Mouse (Mus musculus): ENCODE measurements at regions not wholly inside any gene's neighbourhood (a gene's known extent, or its start where the extent isn't known, plus 50 kb on each side); places are given as distances from the start of the nearest gene placed in this dataset.

DNA sequence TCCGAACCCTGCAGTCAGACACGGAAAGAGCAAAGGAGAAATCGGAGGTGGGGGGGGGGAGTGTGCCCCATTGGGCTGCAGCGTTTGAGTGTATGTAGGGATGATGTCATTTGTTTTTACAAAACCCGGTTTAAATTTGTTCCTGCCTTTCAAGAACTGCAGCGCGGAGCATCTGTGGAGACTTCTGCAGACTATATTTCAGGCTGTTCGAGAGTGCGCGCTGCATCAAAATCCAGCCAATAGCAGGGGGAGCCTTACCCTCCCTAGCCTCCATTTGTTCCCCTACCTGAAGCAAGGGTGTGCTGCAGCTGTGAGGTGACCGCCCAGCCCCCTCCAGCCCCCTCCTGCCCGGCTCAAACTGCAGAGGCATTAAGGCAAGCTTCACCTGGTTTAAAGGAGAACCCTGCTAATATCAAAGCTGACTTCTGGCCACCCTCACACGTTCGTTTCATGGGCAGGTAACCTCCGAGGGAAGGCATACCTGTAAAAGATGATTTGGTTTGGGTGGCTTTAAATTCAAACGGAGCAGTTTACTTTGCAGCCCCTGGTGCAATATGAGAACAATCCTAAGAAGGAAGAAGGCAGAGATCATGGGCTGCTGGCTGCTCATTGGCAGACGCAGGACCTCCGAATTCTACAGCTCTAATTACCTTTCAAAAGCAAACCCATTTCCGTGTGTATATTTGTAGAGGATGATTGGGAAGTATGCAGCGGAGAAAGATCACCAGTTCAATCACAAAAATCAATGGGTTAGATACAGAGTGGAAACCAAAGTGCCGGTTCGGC is 193.3 kb upstream of the Klf12 start:
- Histone ChIP-seq H3K9me3 (no peaks in the 10 kb centered on the region), H3K36me3 (no peaks in the 10 kb centered on the region), H3K9ac (peak overlapping the region; percentile 34; the same call in 1 of the 2 replicates), H3K4me3 (replicated peaks) (peak overlapping the region; percentile 30), H3K27me3 (replicated peaks) (no peaks in the 10 kb centered on the region), H3K4me1 (replicated peaks) (no peaks in the 10 kb centered on the region), H3K27ac (no peak overlapping the region), H3K4me2 (replicated peaks) (peak overlapping the region; percentile 90)
- WGBS, result 7% methylated on average over 22 of the region's 22 CpGs
- peak; percentile 83 for ATAC-seq

DNA sequence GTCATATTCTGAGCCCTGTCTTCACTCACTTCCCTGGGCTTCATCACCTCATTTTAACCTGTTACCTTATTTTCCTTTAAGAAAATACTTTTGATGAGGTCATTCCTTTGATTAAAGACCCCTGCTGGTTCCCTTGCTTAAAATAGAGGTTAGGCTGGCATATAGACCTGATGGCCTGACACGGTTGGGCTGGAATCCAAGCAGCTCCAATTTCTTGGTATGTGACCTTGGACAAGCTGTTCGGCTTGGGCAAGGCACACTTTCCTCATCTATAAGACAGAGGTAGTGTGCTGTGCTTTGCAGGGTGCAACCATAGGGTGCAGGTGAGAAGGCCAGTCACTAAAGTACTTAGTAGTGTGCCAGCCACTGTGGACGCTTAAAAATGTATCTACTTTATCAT is 183.8 kb upstream of the Klf12 start:
- Histone ChIP-seq H3K27me3 (replicated peaks) (no peaks in the 10 kb centered on the region), H3K27ac (no peak overlapping the region), H3K4me3 (replicated peaks) (no peak overlapping the region), H3K4me1 (replicated peaks) (no peaks in the 10 kb centered on the region), H3K4me2 (replicated peaks) (no peak overlapping the region), H3K36me3 (no peaks in the 10 kb centered on the region), H3K9ac (no peak overlapping the region), H3K9me3 (no peaks in the 10 kb centered on the region)
- 83% methylated on average over 3 of the region's 3 CpGs for WGBS
- no peak for ATAC-seq

DNA sequence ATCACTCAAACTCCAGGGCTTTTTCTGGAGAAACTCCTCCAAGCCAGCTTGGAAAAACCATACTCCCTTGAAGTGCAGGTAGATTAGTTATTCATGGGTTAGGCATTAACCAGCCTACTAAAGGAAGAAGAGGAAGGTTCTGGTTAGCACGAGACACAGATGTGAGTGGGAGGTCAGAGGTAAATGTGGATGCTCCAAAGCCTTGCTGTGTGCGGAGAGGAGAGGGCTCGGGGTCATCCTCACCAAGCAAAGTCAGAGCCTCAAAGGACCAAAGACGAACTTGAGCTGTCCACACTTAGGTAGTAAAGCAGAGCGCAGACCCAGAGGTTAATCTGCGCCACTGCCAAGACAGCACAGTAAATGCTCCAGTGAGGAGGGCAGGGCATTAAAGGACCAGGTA is 177.8 kb upstream of the Klf12 start:
- H3K9me3 ChIP-seq, result no peaks in the 10 kb centered on the region
- no peaks in the 10 kb centered on the region for H3K36me3 ChIP-seq
- WGBS, result 80% methylated on average over 6 of the region's 6 CpGs
- H3K9ac ChIP-seq, result no peak overlapping the region
- H3K4me1 ChIP-seq (replicated peaks), result peaks cover 12% of the 10 kb centered on the region
- H3K27me3 ChIP-seq (replicated peaks), result no peaks in the 10 kb centered on the region
- H3K27ac ChIP-seq, result no peak overlapping the region
- no peak overlapping the region for H3K4me2 ChIP-seq (replicated peaks)
- H3K4me3 ChIP-seq (replicated peaks), result no peak overlapping the region
- ATAC-seq, result no peak

DNA sequence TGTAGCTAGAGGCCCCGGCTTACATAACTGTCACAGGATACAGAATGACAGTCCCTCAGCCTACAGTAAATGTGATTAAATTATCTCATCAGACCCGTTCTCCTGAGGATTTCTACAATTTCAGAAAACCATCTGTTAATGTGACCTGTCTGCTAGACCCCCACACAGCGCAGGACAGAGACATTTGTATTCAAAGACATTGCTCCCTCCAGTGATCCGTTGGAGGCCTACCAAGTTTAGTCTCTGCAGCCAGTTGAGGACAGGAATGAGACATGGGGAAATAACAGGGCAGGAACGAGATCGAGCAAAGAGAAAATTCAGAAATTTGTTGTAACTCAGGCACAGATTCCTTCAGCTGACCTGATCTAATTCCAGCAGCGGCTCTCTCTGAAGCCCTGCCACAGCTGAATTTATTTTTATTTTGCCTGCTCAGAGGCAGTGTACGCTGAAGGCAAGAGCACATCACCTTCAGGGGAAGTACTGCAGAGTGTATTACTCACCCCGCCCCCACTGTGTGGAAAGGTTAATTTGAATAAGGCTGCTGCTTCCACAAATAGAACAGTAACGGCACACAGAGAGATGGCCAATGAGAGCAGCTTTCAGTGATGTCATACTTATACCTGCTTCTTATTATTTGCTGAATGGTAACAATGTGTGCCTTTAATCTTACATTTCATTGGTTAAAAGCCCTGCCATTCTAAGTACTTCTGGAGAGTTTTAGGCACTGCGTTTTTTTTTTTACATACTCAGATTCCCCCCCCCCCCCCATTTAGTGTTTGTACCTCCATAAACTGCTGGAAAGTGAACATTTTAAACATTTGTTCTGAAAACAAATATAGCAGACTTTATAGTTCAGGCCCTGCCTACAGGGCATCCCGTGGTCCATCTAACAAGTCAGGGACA is 176.9 kb upstream of the Klf12 start:
- H3K4me1 ChIP-seq (replicated peaks), result peaks cover 12% of the 10 kb centered on the region
- H3K9me3 ChIP-seq, result no peaks in the 10 kb centered on the region
- no peak overlapping the region for H3K27ac ChIP-seq
- H3K9ac ChIP-seq, result no peak overlapping the region
- 49% methylated on average over 12 of the region's 12 CpGs for WGBS
- no peaks in the 10 kb centered on the region for H3K27me3 ChIP-seq (replicated peaks)
- H3K4me3 ChIP-seq (replicated peaks), result no peak overlapping the region
- H3K36me3 ChIP-seq, result no peaks in the 10 kb centered on the region
- peak; percentile 62 for ATAC-seq
- no peak overlapping the region for H3K4me2 ChIP-seq (replicated peaks)

GRCm38 (mm10) chr14:100459601-100460290 is 175.3 kb upstream of the Klf12 start:
- no peak overlapping the region for H3K27ac ChIP-seq
- no peaks in the 10 kb centered on the region for H3K9me3 ChIP-seq
- H3K4me1 ChIP-seq (replicated peaks), result peaks cover 12% of the 10 kb centered on the region
- no peaks in the 10 kb centered on the region for H3K27me3 ChIP-seq (replicated peaks)
- no peak overlapping the region for H3K4me3 ChIP-seq (replicated peaks)
- no peaks in the 10 kb centered on the region for H3K36me3 ChIP-seq
- H3K4me2 ChIP-seq (replicated peaks), result peak overlapping the region; percentile 22; the same call in 1 of the 2 replicates
- H3K9ac ChIP-seq, result no peak overlapping the region
- 35% methylated on average over 8 of the region's 8 CpGs for WGBS
- peak; percentile 18; the same call in 1 of the 2 replicates for ATAC-seq

DNA sequence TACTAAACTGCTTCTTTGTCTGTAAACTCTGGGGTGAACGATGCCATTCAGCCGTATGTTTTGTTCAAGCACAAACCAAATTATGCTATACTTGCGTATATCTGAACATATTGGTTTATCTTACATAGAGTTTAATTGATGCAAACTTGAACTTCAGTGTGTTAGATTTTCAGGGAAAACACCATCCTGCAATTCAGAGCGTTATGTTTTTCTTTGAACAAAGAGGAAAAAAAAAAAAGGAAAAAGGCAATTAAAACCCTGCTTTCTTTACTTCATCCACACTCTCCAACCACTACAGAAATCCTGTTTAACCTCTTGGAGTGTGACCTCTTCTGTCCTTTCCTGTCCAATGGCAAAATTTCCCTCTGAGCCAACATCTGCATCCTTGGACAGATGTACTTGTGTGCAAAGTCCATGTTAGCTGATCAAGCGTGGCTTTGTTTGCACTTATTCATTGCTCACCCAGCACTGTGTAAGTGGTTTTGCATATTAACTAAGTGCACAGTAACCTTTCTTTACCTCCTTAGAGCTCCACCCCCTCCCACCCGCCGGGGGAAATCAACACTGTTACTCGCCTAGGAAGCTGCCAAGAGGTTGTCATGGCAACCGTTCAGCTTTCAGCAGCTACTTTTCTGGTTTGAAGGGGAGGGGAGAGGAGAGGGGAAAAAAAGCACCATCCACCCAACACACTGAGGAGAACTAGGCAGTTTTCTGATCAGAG is 174.4 kb upstream of the Klf12 start:
- H3K9ac ChIP-seq, result no peak overlapping the region
- no peaks in the 10 kb centered on the region for H3K36me3 ChIP-seq
- H3K9me3 ChIP-seq, result no peaks in the 10 kb centered on the region
- 26% methylated on average over 9 of the region's 9 CpGs for WGBS
- no peak overlapping the region for H3K27ac ChIP-seq
- H3K4me1 ChIP-seq (replicated peaks), result peaks cover 12% of the 10 kb centered on the region
- peak; percentile 89 for ATAC-seq
- H3K27me3 ChIP-seq (replicated peaks), result no peaks in the 10 kb centered on the region
- no peak overlapping the region for H3K4me3 ChIP-seq (replicated peaks)
- H3K4me2 ChIP-seq (replicated peaks), result peak overlapping the region; percentile 22; the same call in 1 of the 2 replicates

DNA sequence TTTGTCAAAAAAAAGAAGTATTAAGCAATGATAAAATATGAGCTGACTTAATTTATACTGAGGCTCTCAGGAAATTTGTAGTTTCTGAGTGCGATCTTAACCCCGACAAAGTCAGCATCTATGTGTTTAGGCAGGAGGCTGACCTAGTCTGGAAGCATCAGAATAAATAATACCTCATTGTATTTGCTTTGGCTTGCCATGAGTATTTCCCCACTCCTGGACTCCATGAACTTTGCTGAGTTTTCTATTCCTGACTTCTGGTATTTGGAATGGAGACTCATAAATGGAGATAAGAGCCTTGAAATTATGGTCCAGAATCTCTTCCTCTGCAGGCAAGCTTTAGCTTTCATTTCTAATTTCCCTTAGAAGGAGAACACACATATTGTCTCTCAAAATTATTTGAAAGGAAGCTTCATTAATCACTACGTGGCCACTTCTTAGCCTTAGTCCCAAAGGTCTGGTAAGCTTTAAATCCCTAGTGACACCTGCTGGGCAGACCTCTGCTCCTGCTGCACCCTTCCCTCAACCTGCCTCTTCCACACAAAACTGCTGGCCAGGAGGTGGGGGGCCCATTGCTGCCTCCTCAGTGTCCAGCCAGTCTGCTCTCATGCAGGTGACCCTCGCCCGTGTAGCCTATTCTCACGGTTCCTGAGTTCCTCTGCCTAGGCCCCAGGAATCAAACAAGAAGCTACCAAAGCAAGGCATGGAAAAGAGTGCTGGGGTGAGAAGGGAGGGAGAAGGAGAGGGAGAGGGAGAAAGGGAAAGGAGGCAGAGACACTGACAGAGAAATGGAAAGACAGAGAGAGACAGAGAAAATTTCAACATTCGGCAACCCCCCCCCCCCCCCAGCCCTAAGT is 173.6 kb upstream of the Klf12 start:
- Histone ChIP-seq H3K27me3 (replicated peaks) (no peaks in the 10 kb centered on the region), H3K36me3 (no peaks in the 10 kb centered on the region), H3K9ac (no peak overlapping the region), H3K4me1 (replicated peaks) (peaks cover 12% of the 10 kb centered on the region), H3K27ac (no peak overlapping the region), H3K4me3 (replicated peaks) (no peak overlapping the region), H3K4me2 (replicated peaks) (no peak overlapping the region), H3K9me3 (no peaks in the 10 kb centered on the region)
- no peak for ATAC-seq
- 42% methylated on average over 7 of the region's 7 CpGs for WGBS

DNA sequence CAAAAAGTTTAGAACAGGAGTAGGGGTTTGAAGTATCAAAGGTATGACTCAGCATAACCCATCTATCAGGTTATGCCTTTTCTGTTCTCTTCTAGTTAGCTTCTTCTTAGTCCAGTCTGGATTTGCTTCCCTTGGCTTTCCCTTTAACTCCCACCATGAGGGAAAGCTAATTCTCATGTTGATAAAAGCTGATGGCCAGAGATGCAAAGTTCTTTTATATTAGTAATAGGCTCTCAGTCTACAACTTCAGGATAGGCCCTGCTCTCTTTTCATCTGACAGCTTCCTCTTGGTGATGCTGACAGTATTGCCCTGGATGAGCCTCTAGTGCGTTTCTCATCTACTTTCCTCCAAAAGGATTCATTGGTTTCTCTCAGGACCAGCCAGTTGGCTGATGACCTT is 161.7 kb upstream of the Klf12 start:
- ATAC-seq, result no peak
- Histone ChIP-seq H3K36me3 (no peaks in the 10 kb centered on the region), H3K4me3 (replicated peaks) (no peak overlapping the region), H3K27me3 (replicated peaks) (no peaks in the 10 kb centered on the region), H3K9me3 (no peaks in the 10 kb centered on the region), H3K27ac (no peak overlapping the region), H3K4me1 (replicated peaks) (0 out of 2 replicates have a peak, but pooled peaks cover 2% of the 10 kb centered on the region), H3K9ac (no peak overlapping the region), H3K4me2 (replicated peaks) (no peak overlapping the region)
- WGBS, result 91% methylated on average over 1 of the region's 1 CpGs

DNA sequence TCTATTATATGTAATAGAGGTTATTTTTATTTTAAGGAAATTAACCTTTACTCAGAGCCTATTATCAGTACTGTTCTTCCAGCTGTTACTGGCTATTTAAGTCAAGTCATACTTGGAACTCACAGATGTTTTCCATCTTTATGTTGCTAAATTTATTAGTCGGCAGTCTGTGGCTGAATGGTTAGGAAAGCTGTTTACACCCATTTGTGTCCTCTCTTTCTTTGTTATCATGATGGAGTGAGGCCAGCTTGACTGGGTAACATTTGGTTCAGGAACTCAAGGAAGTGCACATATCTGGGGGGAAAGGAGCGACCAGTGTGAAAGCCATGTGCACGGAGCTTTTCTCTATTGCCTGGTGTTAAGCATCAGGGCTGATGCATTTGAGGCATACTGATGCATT is 160.4 kb upstream of the Klf12 start:
- no peak overlapping the region for H3K4me2 ChIP-seq (replicated peaks)
- H3K4me1 ChIP-seq (replicated peaks), result 0 out of 2 replicates have a peak, but pooled peaks cover 2% of the 10 kb centered on the region
- ATAC-seq, result no peak
- H3K36me3 ChIP-seq, result no peaks in the 10 kb centered on the region
- H3K27ac ChIP-seq, result no peak overlapping the region
- no peak overlapping the region for H3K9ac ChIP-seq
- H3K27me3 ChIP-seq (replicated peaks), result no peaks in the 10 kb centered on the region
- no peaks in the 10 kb centered on the region for H3K9me3 ChIP-seq
- WGBS, result 51% methylated on average over 3 of the region's 3 CpGs
- no peak overlapping the region for H3K4me3 ChIP-seq (replicated peaks)

DNA sequence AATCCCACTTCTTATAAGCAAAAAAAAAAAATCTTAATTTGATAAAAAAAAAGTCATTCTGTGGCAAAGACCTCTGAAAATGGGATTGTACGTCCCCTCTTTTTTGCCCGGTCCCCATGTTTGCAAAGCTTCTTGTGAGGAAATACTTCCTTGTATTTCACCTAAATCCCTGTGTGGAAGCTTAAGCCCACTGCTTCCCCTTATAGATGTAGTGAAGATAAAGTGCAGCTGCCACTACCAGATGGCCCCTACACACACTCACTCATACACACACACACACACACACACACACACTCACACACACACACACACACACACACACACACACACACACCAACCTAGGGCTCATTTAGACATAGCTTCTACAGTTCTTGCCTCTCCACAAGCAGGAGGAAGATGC is 159.6 kb upstream of the Klf12 start:
- Histone ChIP-seq H3K36me3 (no peaks in the 10 kb centered on the region), H3K9ac (no peak overlapping the region), H3K4me2 (replicated peaks) (no peak overlapping the region), H3K4me3 (replicated peaks) (no peak overlapping the region), H3K4me1 (replicated peaks) (0 out of 2 replicates have a peak, but pooled peaks cover 2% of the 10 kb centered on the region), H3K27me3 (replicated peaks) (no peaks in the 10 kb centered on the region), H3K9me3 (no peaks in the 10 kb centered on the region), H3K27ac (no peak overlapping the region)
- 63% methylated on average over 2 of the region's 2 CpGs for WGBS
- ATAC-seq, result no peak

DNA sequence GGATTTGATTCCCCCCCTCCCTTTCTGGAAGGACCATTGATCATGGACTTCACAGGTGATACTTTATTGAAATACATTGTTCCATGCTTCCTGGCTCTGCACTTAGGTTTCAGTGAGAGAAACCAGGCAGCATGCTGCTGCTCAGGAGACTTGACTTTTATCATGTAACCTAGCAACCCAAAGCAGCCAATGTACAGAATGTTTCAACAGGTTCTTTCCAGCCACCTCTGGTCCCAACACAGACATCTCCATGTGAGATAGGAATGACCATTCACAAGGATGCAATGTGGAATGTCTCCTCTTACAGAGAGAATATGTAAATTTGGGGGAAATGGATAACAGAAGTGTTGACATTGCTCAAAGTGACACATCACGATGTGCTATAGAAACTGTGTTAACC is 153.1 kb upstream of the Klf12 start:
- H3K36me3 ChIP-seq, result no peaks in the 10 kb centered on the region
- no peak overlapping the region for H3K4me3 ChIP-seq (replicated peaks)
- no peaks in the 10 kb centered on the region for H3K27me3 ChIP-seq (replicated peaks)
- no peak overlapping the region for H3K9ac ChIP-seq
- H3K27ac ChIP-seq, result no peak overlapping the region
- H3K9me3 ChIP-seq, result no peaks in the 10 kb centered on the region
- H3K4me1 ChIP-seq (replicated peaks), result no peaks in the 10 kb centered on the region
- WGBS, result 60% methylated on average over 1 of the region's 1 CpGs
- ATAC-seq, result no peak
- no peak overlapping the region for H3K4me2 ChIP-seq (replicated peaks)

Measured in intestine, embryonic 15.5 days (tissue).